Mouse (Mus musculus): ENCODE results near the gene Bud23. TPM values are rescaled to one million over a fixed set of nuclear protein-coding genes. Genes with fewer than 3 reads are reported as not detected.

Bud23 gene
- 51.1 and 55.2 TPM in 2 replicates for polyA plus RNA-seq (2015; fragmentation: Nextera tagmentation; extraction: Ambion mirVana)

GRCm38 (mm10) chr5:135064909-135065446 is at the start of gene Bud23:
Bud23 (minus strand) TSS chr5:135064959.

GRCm38 (mm10) chr5:135089653-135090052 is 24.9 kb upstream of the Bud23 start, which contains the start of gene Mlxipl:
Mlxipl (plus strand) TSS chr5:135089890.

GRCm38 (mm10) chr5:135077564-135078481 is 13.1 kb upstream of the Bud23 start, which contains the start of gene Vps37d:
Vps37d (minus strand) TSS chr5:135078266.

GRCm38 (mm10) chr5:135063629-135064381 is 954 bp downstream of the Bud23 start, which contains the start of gene Dnajc30:
Dnajc30 (plus strand) TSS chr5:135064202.

GRCm38 (mm10) chr5:135023344-135024173 is 41.2 kb downstream of the Bud23 start, which contains the start of gene Stx1a:
Stx1a (plus strand) TSS chr5:135023482.

GRCm38 (mm10) chr5:135008671-135009589 is 55.8 kb downstream of the Bud23 start, which contains the start of gene Abhd11:
Abhd11 (plus strand) TSS chr5:135009152.

Other genes starting within 250 kb of the Bud23 start
- gene Tmem270, start 158.2 kb downstream of the Bud23 start, polyA plus RNA-seq (2015; fragmentation: Nextera tagmentation; extraction: Ambion mirVana): not detected in 2 replicates
- gene Cldn13, start 149.4 kb downstream of the Bud23 start, polyA plus RNA-seq (2015; fragmentation: Nextera tagmentation; extraction: Ambion mirVana): 337 and 413 TPM in 2 replicates
- 44.5 and 52.7 TPM in 2 replicates for gene Mettl27, start 132.6 kb downstream of the Bud23 start, polyA plus RNA-seq (2015; fragmentation: Nextera tagmentation; extraction: Ambion mirVana)
- 0.08 and 0.11 TPM in 2 replicates for gene Cldn4, start 118.0 kb downstream of the Bud23 start, polyA plus RNA-seq (2015; fragmentation: Nextera tagmentation; extraction: Ambion mirVana)
- 0.78 and 0.80 TPM in 2 replicates for gene Cldn3, start 78.7 kb downstream of the Bud23 start, polyA plus RNA-seq (2015; fragmentation: Nextera tagmentation; extraction: Ambion mirVana)
- gene Abhd11, start 55.8 kb downstream of the Bud23 start, polyA plus RNA-seq (2015; fragmentation: Nextera tagmentation; extraction: Ambion mirVana): 49.5 and 52.6 TPM in 2 replicates
- gene Stx1a, start 41.5 kb downstream of the Bud23 start, polyA plus RNA-seq (2015; fragmentation: Nextera tagmentation; extraction: Ambion mirVana): 2.1 TPM in 2 replicates
- gene Dnajc30, start 757 bp downstream of the Bud23 start, polyA plus RNA-seq (2015; fragmentation: Nextera tagmentation; extraction: Ambion mirVana): 16.0 and 16.8 TPM in 2 replicates
- gene Vps37d, start 13.3 kb upstream of the Bud23 start, polyA plus RNA-seq (2015; fragmentation: Nextera tagmentation; extraction: Ambion mirVana): 1.2 and 1.4 TPM in 2 replicates
- 0.08 TPM in 1 of 2 replicates, not detected in the other for gene Mlxipl, start 24.9 kb upstream of the Bud23 start, polyA plus RNA-seq (2015; fragmentation: Nextera tagmentation; extraction: Ambion mirVana)
- gene Tbl2, start 84.7 kb upstream of the Bud23 start, polyA plus RNA-seq (2015; fragmentation: Nextera tagmentation; extraction: Ambion mirVana): 8.0 and 8.3 TPM in 2 replicates
- 47.2 and 49.6 TPM in 2 replicates for gene Bcl7b, start 103.3 kb upstream of the Bud23 start, polyA plus RNA-seq (2015; fragmentation: Nextera tagmentation; extraction: Ambion mirVana)
- gene Baz1b, start 122.3 kb upstream of the Bud23 start, polyA plus RNA-seq (2015; fragmentation: Nextera tagmentation; extraction: Ambion mirVana): 26.1 and 26.8 TPM in 2 replicates
- gene Fzd9, start 186.3 kb upstream of the Bud23 start, polyA plus RNA-seq (2015; fragmentation: Nextera tagmentation; extraction: Ambion mirVana): 0.38 and 0.53 TPM in 2 replicates

Data from spleen, postnatal 0 days (tissue).